Mouse (Mus musculus): Measurements from ENCODE around the gene Nat8.

- TF ChIP-seq CTCF (IDR thresholded peaks at IDR 0.05; ENCODE audit: insufficient read depth, low read depth, low read length), result no peak
- TF ChIP-seq POLR2A (IDR thresholded peaks at IDR 0.05; ENCODE audit: insufficient read depth, low read depth, low read length), result no peak
Measured at GRCm38 (mm10) chr6:85856194-85856678, 24.4 kb upstream of the Nat8 start.

Data from olfactory bulb, adult 2 months (tissue).